Mouse (Mus musculus) lung, embryonic 14.5 days (tissue): ENCODE data around the gene Slc8a2. TPM values are rescaled to one million over a fixed set of nuclear protein-coding genes. Genes with fewer than 3 reads are reported as not detected.

Source experiments
- ATAC-seq: fragments of 200-750 bp; cut with Nextera tagmentation; 2 replicates; pipeline ENCODE4 v1.8.0; 2017; ENCODE audit warnings: mild to moderate bottlenecking, moderate TSS enrichment, moderate library complexity; ENCODE audit not compliant: insufficient read depth
- DNase-seq: peaks from one replicate; pipeline ENCODE4 v3.0.0-alpha.2; 2015
- H3K27ac ChIP-seq: fragments of 300-500 bp; sonication (generic); 2 replicates; pipeline ENCODE4 v1.5.1; 2014; ENCODE audit warnings: low read depth, mild to moderate bottlenecking, moderate library complexity
- H3K27me3 ChIP-seq: fragments of 300-500 bp; sonication (generic); 2 replicates; pipeline ENCODE4 v1.6.1; 2014; ENCODE audit warnings: low read length, control low read depth; ENCODE audit not compliant: insufficient read depth
- H3K36me3 ChIP-seq: fragments of 300-500 bp; sonication (generic); 2 replicates; pipeline ENCODE4 v1.6.1; 2014; ENCODE audit warnings: control low read depth; ENCODE audit not compliant: insufficient read depth
- H3K4me1 ChIP-seq: fragments of 300-500 bp; sonication (generic); 2 replicates; pipeline ENCODE4 v1.6.1; 2014; ENCODE audit warnings: antibody characterized with exemption, control low read depth; ENCODE audit not compliant: insufficient read depth
- H3K4me2 ChIP-seq: fragments of 300-500 bp; sonication (generic); 2 replicates; pipeline ENCODE4 v1.6.1; 2014; ENCODE audit warnings: mild to moderate bottlenecking
- H3K4me3 ChIP-seq: fragments of 300-500 bp; sonication (generic); 2 replicates; pipeline ENCODE4 v1.5.1; 2014; ENCODE audit warnings: low read depth, low read length
- H3K9ac ChIP-seq: fragments of 300-500 bp; sonication (generic); 2 replicates; pipeline ENCODE4 v1.6.1; 2014
- H3K9me3 ChIP-seq: fragments of 300-500 bp; sonication (generic); 2 replicates; pipeline ENCODE4 v1.6.1; 2016; ENCODE audit warnings: low read depth, low read length, control low read depth
- CTCF ChIP-seq: IDR thresholded peaks from 2 replicates; pipeline ENCODE4 v1.5.1; 2016; ENCODE audit warnings: antibody characterized with exemption, low read depth
- WGBS: fragments of 180-500 bp; shearing (Covaris S2); extraction: QIAGEN DNeasy Blood & Tissue Kit; methylation state at CpG from one replicate; pipeline ENCODE4 v1.1.7; 2014; 5-methylcytosine and 5-hydroxymethylcytosine counted together
- polyA plus RNA-seq: library from polyadenylated mRNA; unstranded; fragments of >200 nt; fragmentation: Nextera tagmentation; extraction: Ambion mirVana; gene quantifications from 2 replicates; pipeline ENCODE4 v1.2.1, GENCODE M21; 2014

Slc8a2 gene
- polyA plus RNA-seq, 1 experiment from 2014 or later, result 0.17 TPM

DNA sequence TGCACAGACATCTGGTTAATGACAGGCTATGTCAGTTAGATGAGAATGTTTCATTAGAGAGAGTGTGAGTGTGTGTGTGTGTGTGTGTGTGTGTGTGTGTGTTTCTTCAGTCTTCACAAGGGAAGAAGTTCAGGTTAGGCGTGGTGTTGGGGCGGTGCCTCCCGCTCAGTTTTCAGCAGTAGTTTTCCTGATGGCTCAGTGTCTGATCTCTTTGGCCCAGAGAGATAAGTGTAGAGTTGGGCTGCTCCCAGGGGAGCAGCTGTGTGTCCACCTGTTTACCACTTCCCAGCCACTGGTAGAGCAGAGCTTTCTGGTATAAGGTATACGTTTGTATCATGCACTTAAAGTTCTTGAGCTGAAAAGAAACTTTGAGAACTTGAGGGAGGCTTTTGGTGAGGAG lies 29.7 kb upstream of the Slc8a2 start:
- H3K36me3 ChIP-seq, result peaks cover 38% of the 10 kb centered on the region
- whole genome bisulfite sequencing, result 72% methylated on average over 4 of the region's 4 CpGs
- no peak overlapping the region for H3K27ac ChIP-seq
- H3K4me3 ChIP-seq, result peak overlapping the region; percentile 97
- peak overlapping the region; percentile 93 for H3K4me2 ChIP-seq
- ATAC-seq (no peak), DNase-seq (no peak)
- TF ChIP-seq CTCF, result no peak
- no peaks in the 10 kb centered on the region for H3K27me3 ChIP-seq
- H3K9ac ChIP-seq, result peak overlapping the region; percentile 98
- 0 out of 2 replicates have a peak, but pooled peaks cover 5% of the 10 kb centered on the region for H3K4me1 ChIP-seq
- no peaks in the 10 kb centered on the region for H3K9me3 ChIP-seq

DNA sequence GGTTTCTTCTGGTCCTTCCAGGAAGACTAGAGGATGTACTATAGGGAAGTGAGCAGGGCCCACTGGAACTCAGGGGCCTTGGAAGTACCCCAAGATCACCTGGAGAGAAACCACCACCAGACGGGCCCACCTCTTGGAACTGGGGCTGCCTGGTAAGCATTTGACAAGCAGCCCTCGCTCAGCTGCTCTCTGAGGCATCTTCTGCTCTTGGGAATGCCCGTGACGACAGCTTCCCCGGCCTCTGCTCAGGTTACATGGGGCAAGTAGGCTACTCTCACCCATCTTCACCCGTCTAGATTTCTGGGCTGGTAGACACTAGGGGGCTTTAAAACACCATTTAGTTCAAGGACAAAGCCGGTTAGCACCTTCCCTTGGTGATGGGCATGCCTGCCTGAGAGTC lies 28.5 kb upstream of the Slc8a2 start:
- ATAC-seq (no peak), DNase-seq (no peak)
- TF ChIP-seq CTCF, result no peak
- Histone ChIP-seq H3K4me3 (no peak overlapping the region), H3K4me1 (0 out of 2 replicates have a peak, but pooled peaks cover 5% of the 10 kb centered on the region), H3K27me3 (no peaks in the 10 kb centered on the region), H3K9me3 (no peaks in the 10 kb centered on the region), H3K27ac (no peak overlapping the region), H3K9ac (no peak overlapping the region), H3K4me2 (no peak overlapping the region), H3K36me3 (peaks cover 38% of the 10 kb centered on the region)
- 74% methylated on average over 7 of the region's 7 CpGs for WGBS

DNA sequence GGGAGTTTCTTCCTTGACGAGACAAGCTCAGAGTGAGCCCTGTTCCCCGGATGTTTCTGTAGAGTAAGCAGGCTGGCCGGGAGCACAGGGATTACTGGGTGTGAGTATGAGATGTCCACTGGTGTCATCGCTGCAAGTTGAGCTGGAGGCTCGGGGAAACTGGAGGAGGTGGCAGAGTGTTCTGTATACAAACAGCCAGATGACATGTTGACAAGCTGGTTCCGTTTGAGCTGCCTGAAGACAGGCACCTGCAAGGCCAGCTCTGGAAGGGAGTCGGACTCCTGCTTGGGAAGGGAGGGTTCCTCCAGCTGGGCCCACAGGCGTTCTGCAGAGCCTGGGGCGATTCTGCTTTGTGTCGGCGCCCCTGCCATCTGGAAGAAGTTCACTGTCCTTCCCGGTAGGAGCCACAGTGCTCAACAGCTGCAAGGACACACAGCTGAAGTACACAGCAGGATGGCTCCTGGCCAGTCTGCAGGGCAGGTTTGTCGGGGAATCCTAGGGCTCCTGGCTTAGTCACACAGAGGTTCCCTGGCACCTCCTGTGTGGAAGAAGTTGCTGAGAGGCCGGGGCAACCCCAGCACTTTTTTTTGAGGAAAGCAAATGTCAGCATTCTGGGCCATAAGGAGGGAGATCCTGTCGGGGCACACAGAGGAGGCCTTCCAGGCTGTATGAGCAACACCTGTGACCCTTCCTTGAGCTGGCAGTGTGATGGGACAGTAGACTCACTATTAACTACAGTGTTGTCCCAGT lies 27.7 kb upstream of the Slc8a2 start:
- no peak overlapping the region for H3K4me2 ChIP-seq
- H3K27ac ChIP-seq, result no peak overlapping the region
- H3K9me3 ChIP-seq, result no peaks in the 10 kb centered on the region
- H3K4me3 ChIP-seq, result no peak overlapping the region
- 0 out of 2 replicates have a peak, but pooled peaks cover 5% of the 10 kb centered on the region for H3K4me1 ChIP-seq
- no peak for TF ChIP-seq CTCF
- no peak for DNase-seq
- peaks cover 38% of the 10 kb centered on the region for H3K36me3 ChIP-seq
- ATAC-seq, result no peak
- no peaks in the 10 kb centered on the region for H3K27me3 ChIP-seq
- 53% methylated on average over 15 of the region's 15 CpGs for WGBS
- H3K9ac ChIP-seq, result peak overlapping the region; percentile 6; the same call in 1 of the 2 replicates

DNA sequence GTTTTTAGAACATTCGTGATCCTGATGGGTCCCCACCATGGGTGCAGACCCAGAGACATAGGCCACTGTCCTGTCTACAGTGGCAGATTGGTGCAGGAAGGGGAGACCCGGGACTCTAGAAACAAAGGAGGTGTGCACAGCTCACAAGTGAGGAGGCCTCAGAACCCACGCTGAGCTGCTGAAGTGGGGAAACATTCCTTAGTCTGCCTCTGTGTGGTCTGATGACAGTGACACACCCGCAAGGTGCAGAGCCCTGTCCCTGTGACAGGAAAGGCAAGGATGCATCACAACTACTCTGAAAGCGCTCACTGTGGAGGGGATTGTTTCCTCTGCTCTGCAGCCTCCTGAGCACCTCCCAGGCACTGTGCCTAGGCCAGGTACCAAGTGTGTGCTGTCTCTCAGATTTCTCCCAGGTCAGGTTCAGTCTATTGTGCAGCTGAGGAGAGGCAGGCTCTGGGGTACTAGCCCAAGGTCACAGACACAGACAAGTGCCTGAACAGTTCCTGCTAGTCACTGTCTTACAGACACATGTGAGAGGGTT lies 26.9 kb upstream of the Slc8a2 start:
- Histone ChIP-seq H3K4me2 (no peak overlapping the region), H3K27me3 (no peaks in the 10 kb centered on the region), H3K9me3 (no peaks in the 10 kb centered on the region), H3K4me3 (no peak overlapping the region), H3K4me1 (0 out of 2 replicates have a peak, but pooled peaks cover 5% of the 10 kb centered on the region), H3K9ac (no peak overlapping the region), H3K27ac (no peak overlapping the region), H3K36me3 (peaks cover 42% of the 10 kb centered on the region)
- 76% methylated on average over 5 of the region's 5 CpGs for WGBS
- DNase-seq (no peak), ATAC-seq (no peak)
- no peak for TF ChIP-seq CTCF

DNA sequence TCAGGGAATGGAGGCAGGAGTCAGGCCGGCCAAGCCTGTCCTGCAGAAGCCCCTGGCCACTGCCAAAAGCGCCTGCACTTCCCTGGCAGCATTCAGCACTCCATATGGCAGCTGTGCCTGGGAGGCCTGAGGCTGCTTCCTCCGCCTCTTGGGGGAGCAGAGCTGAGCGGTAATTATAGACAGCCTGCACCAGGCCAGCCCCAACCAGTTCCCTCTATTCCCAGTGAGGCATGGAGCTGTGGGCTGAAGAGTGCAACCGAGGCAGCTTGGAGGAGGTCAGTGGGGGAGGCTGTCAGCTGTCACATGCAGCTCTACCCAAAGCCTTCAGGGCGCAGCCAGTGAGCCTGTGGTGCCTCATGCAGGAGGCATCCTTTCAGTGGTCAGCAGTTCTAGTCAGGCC lies 25.9 kb upstream of the Slc8a2 start:
- no peaks in the 10 kb centered on the region for H3K27me3 ChIP-seq
- no peak overlapping the region for H3K27ac ChIP-seq
- H3K4me2 ChIP-seq, result no peak overlapping the region
- ATAC-seq (no peak), DNase-seq (no peak)
- H3K9ac ChIP-seq, result no peak overlapping the region
- H3K4me3 ChIP-seq, result no peak overlapping the region
- peaks cover 52% of the 10 kb centered on the region for H3K36me3 ChIP-seq
- 0 out of 2 replicates have a peak, but pooled peaks cover 5% of the 10 kb centered on the region for H3K4me1 ChIP-seq
- no peaks in the 10 kb centered on the region for H3K9me3 ChIP-seq
- 69% methylated on average over 6 of the region's 6 CpGs for WGBS
- no peak for TF ChIP-seq CTCF

DNA sequence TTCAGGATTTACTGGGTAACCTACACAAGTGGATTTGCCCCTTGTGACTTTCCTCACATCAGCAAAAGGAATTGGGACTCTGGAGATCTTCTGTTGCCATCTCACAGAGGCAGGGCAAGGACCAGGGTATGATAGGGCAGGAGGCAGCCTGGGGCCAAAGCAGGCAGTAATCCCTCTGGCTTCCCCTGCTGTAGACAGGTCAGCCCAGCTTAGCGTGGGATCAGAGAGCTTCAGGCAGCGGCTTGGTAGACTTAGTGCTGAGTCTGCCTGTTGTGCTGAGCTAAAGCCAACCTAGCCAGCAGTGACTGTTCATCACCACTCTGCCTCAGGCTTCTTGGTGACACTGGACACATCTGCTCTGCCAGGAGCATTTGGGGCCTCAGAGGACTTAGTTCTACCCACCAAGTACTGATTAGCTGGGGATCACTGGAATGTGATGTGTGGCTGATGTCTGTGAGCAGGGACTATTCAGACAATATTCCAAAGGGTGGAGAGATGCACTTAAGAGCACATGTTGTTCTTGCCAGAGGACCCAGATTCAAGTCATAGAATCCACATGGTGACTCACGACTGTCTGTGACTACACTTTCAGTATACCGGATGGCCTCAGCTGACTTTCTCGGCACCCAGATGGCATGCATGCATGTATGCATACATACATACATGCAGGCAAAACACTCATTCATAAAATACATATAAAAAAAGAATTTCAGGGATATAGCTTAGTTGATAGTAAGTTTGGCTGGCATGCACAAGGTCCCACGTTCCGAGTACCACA lies 24.8 kb upstream of the Slc8a2 start:
- Histone ChIP-seq H3K27ac (no peak overlapping the region), H3K9ac (no peak overlapping the region), H3K4me3 (no peak overlapping the region), H3K4me1 (no peaks in the 10 kb centered on the region), H3K27me3 (no peaks in the 10 kb centered on the region), H3K4me2 (no peak overlapping the region), H3K9me3 (no peaks in the 10 kb centered on the region), H3K36me3 (peaks cover 62% of the 10 kb centered on the region)
- ATAC-seq (no peak), DNase-seq (no peak)
- WGBS, result 88% methylated on average over 7 of the region's 7 CpGs
- no peak for TF ChIP-seq CTCF
